Mouse (Mus musculus) lung, adult 2 months (tissue): ENCODE measurements around the gene Ankrd2.

ENCODE experiments used
- CTCF ChIP-seq: fragments of 200-500 bp; IDR thresholded peaks from 2 replicates; pipeline ENCODE4 v1.5.1; 2011; ENCODE audit warnings: mild to moderate bottlenecking, low read length, control low read depth; ENCODE audit not compliant: insufficient read depth
- POLR2A ChIP-seq: fragments of 200-500 bp; IDR thresholded peaks from 2 replicates; pipeline ENCODE4 v1.6.1; 2011; ENCODE audit warnings: low read depth, mild to moderate bottlenecking, control low read depth, low read length, borderline replicate concordance; ENCODE audit errors: extremely low read depth

DNA sequence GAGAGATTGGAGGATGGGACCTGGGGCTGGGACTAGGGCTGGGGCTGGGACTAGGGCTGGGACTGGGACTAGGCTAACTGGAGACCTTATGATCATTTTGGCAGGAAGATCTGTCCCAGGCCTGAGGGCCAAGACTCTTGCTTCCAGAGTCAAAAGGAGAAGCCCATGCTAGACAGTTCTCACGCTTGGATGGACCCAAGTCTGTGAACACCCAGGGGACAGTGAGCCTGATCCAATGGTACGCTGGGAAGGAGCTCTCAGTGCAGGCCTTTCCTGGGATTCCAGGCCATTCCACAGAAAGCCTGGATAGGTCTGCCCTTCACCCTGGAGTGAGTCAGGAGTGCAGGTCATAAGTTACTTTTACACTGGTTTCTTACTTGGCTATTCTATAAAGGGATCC is 39.3 kb downstream of the Ankrd2 start:
- TF ChIP-seq CTCF (no peak), POLR2A (no peak)
